Mouse (Mus musculus) kidney, postnatal 0 days (tissue): ENCODE measurements around the gene Zmynd8. TPM values are rescaled to one million over a fixed set of nuclear protein-coding genes. Genes with fewer than 3 reads are reported as not detected.

ENCODE experiments used
- ATAC-seq: fragments of 200-750 bp; cut with Nextera tagmentation; replicated peaks from 2 replicates; pipeline ENCODE4 v1.8.0; 2017; ENCODE audit warnings: low read depth, moderate number of reproducible peaks, moderate TSS enrichment, moderate library complexity; ENCODE audit not compliant: low FRiP score
- DNase-seq: peaks from one replicate; pipeline ENCODE4 v3.0.0-alpha.2; 2016; ENCODE audit warnings: low spot score
- H3K27ac ChIP-seq: fragments of 300-500 bp; sonication (generic); 2 replicates; pipeline ENCODE4 v1.5.1; 2014; ENCODE audit warnings: mild to moderate bottlenecking
- H3K27me3 ChIP-seq: fragments of 300-500 bp; sonication (generic); 2 replicates; pipeline ENCODE4 v1.6.1; 2014; ENCODE audit warnings: low read length, mixed read lengths; ENCODE audit not compliant: insufficient read depth
- H3K36me3 ChIP-seq: fragments of 300-500 bp; sonication (generic); 2 replicates; pipeline ENCODE4 v1.6.1; 2014; ENCODE audit warnings: low read length, mixed read lengths; ENCODE audit not compliant: insufficient read depth
- H3K4me1 ChIP-seq: fragments of 300-500 bp; sonication (generic); replicated peaks from 2 replicates; pipeline ENCODE4 v1.6.1; 2014; ENCODE audit warnings: antibody characterized with exemption, low read length, mixed read lengths; ENCODE audit not compliant: insufficient read depth
- H3K4me2 ChIP-seq: fragments of 300-500 bp; sonication (generic); 2 replicates; pipeline ENCODE4 v1.6.1; 2014; ENCODE audit warnings: mild to moderate bottlenecking, low read length, moderate library complexity, mixed read lengths
- H3K4me3 ChIP-seq: fragments of 300-500 bp; sonication (generic); replicated peaks from 2 replicates; pipeline ENCODE4 v1.5.1; 2014; ENCODE audit warnings: low read depth, low read length
- H3K9ac ChIP-seq: fragments of 300-500 bp; sonication (generic); 2 replicates; pipeline ENCODE4 v1.6.1; 2014; ENCODE audit warnings: low read depth, low read length
- H3K9me3 ChIP-seq: fragments of 300-500 bp; sonication (generic); replicated peaks from 2 replicates; pipeline ENCODE4 v1.6.1; 2016; ENCODE audit warnings: low read length, inconsistent platforms, mixed read lengths
- CTCF ChIP-seq: IDR thresholded peaks from 2 replicates; pipeline ENCODE4 v1.5.1; 2016; ENCODE audit warnings: antibody characterized with exemption, low read depth, mild to moderate bottlenecking, moderate library complexity
- WGBS: fragments of 180-500 bp; shearing (Covaris S2); extraction: QIAGEN DNeasy Blood & Tissue Kit; methylation state at CpG from one replicate; pipeline ENCODE4 v1.1.7; 2014; 5-methylcytosine and 5-hydroxymethylcytosine counted together
- microRNA-seq: library from miRNA; unstranded; fragments of <30 nt; microRNA quantifications from one replicate; pipeline ENCODE4, GENCODE M21; 2016
- polyA plus RNA-seq: library from polyadenylated mRNA; unstranded; fragments of >200 nt; fragmentation: Nextera tagmentation; extraction: Ambion mirVana; gene quantifications from 2 replicates; pipeline ENCODE4 v1.2.1, GENCODE M21; 2015

Gene Zmynd8
- polyA plus RNA-seq, 1 experiment from 2014 or later, result 39.6 TPM

DNA sequence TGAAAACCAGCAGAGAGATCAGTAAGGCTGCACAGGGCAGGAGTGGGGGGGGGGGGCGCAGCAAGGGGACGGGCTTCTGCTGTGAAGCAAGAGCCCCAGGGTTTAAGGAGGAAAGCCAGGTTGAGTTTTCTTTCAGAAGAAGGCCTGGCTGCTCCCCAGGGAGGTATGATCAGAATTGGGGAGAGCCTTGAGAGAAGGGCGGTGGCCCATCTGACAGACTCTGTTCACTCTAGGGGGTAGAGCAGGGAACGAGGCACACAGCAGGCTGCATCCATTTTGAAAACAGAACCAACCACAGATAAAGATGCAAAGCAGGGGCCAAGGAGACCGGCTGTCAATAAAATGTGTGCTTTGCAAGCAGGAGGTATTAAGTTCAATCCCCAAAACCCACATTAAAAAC, 158.4 kb downstream of the Zmynd8 start:
- H3K27me3 ChIP-seq, result no peaks in the 10 kb centered on the region
- TF ChIP-seq CTCF, result no peak
- no peaks in the 10 kb centered on the region for H3K4me1 ChIP-seq
- 60% methylated on average over 5 of the region's 5 CpGs for WGBS
- H3K4me3 ChIP-seq, result no peak overlapping the region
- H3K4me2 ChIP-seq, result no peak overlapping the region
- H3K9ac ChIP-seq, result no peak overlapping the region
- no peak for DNase-seq
- no peaks in the 10 kb centered on the region for H3K9me3 ChIP-seq
- no peak for ATAC-seq
- H3K36me3 ChIP-seq, result no peaks in the 10 kb centered on the region
- H3K27ac ChIP-seq, result no peak overlapping the region

DNA sequence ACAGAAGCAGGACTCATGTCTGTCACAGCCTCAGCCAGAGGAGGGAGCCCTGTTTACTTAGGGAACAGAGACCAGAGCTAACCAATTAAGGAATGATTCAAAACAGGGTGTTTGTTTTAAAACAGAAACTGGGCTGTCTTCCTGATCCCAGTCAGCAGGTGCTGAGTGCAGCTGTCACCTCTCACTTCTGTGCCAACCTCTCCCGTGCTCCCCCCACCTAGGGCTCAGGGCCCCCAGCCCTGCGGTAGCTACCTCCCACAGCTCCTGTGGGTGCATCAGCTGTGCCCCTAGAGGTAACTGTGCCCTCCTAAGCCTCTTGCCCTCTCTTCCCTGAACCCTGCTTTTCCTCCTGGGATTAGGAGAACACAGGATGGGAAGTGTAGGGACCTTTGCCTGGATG, 162.5 kb downstream of the Zmynd8 start:
- 36% methylated on average over 2 of the region's 2 CpGs for WGBS
- DNase-seq, result no peak
- ATAC-seq, result no peak

More for the DNA sequence above, 162.5 kb downstream of the Zmynd8 start:
- Histone ChIP-seq H3K27ac (no peak overlapping the region), H3K4me3 (no peak overlapping the region), H3K9ac (no peak overlapping the region), H3K4me1 (peaks cover 10% of the 10 kb centered on the region), H3K36me3 (no peaks in the 10 kb centered on the region), H3K4me2 (no peak overlapping the region), H3K27me3 (no peaks in the 10 kb centered on the region), H3K9me3 (no peaks in the 10 kb centered on the region)
- no peak for TF ChIP-seq CTCF

Small RNA genes within 50 kb of the gene (microRNA-seq; reads per million reads assigned to microRNA genes)
- gene Gm22692, result not detected

Other genes starting within 250 kb of the Zmynd8 start
- 14.6 and 15.9 TPM in 2 replicates for gene Ncoa3, start 93.6 kb upstream of the Zmynd8 start, polyA plus RNA-seq